Mouse (Mus musculus) adrenal gland, postnatal 14 days (tissue): ENCODE results near the gene Prickle2. TPM values are rescaled to one million over a fixed set of nuclear protein-coding genes. Genes with fewer than 3 reads are reported as not detected.

Experiments used
- DNase-seq: peaks from one replicate; pipeline ENCODE4 v3.0.0; 2021; ENCODE audit warnings: mixed read lengths
- total RNA-seq: library from RNA; stranded (reverse); gene quantifications from 2 replicates; pipeline ENCODE4 v1.2.3, GENCODE M21; 2021

The Prickle2 gene
- total RNA-seq, 1 experiment from 2014 or later, result 6.7 TPM

DNA sequence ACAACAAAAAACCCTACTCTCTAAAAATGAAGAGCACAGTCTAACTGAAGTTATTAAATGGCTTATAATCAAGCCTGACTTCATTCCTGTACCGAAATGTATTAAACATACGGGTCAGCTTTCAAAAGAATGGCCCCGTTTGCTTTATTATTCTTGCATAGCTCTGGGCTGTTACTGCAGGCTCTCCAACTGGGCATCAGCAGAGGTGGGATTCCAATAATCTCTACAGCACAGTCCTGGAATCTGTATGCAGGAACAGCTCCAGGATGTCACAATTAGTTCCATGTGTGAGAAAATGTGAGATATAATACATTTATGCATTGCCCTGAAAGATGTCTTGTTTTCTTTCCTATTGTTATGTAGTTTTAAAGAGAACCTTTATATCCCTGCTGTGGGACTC, 38.4 kb downstream of the Prickle2 start:
- DNase-seq, result no peak

DNA sequence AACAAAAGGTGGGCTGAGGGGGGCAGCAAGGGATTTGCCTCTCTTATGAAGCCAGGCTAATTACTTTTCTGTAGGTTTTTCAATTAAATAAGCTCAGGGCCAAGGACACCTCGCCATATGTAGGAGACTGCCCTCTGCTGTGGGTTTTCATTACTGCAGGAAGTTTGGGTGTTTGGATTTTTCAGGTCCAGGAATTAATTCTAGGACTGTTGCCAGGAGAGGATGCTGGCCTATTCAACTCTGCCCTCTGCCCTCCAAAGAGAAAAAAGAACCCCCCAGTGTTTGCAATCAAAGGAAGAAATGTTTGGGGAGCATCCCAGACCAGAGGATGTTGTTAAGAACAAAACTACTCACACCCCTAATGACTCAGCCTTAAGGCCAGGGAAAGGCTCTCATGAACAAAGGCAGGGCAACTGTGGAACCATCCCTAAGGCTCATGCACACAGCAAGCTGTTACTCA, 40.4 kb downstream of the Prickle2 start:
- DNase-seq, result peak; percentile 77

DNA sequence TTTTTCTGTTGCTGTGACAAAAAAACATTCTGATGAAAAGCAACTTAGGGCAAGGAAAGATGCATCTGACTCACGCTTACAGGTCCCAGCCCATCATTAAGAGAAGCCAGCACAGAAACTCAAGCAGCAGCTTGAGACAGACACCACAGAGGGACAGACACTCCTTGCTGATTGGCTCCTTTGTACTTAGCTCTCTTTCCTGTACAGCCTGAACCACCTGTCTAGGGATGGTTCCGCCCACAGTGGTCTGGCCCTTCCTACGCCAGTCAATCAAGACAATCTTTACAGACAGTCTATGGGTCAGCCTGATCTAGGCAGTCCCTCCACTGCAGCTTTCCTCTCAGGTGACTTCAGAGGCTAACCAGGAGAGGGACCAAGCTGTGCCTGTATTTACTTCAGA, 42.1 kb downstream of the Prickle2 start:
- DNase-seq, result no peak

DNA sequence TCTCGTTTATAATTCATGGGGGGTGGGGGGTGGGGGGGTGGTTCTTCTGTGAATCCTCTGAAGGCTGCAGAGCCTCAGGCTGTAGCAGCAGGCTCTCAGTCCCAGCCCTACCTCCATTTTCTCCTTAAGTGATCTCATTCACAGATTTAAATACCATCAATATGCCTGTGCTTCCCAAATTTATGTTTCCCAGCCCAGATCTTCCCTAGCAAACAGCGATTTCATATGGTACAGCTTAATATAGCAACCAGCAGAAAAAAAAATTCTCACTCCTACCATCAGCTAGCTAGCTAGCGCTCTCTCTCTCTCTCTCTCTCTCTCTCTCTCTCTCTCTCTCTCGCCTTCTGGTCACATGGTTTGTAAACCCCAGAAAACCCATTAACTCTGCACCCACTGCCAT, 42.5 kb downstream of the Prickle2 start:
- DNase-seq, result no peak

DNA sequence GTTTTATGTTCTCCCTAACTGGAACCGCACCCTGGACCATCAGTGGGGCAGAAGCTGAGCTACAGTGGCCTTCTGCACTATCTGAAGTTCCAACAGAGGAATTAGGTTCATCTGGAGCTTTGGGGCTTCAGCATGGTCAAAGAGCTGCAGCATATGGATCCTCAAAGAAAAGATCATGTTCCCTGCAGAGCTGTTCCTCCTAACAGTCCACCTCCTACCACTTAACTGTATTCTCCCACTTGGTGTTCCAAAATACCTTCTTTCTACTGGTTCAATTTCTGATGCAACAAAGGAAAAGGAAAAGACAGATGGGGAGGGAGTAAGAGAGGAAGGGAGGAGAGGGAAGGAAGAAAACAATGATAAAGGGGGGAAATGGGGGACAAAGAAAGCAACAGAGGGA, 56.9 kb downstream of the Prickle2 start:
- DNase-seq, result no peak

DNA sequence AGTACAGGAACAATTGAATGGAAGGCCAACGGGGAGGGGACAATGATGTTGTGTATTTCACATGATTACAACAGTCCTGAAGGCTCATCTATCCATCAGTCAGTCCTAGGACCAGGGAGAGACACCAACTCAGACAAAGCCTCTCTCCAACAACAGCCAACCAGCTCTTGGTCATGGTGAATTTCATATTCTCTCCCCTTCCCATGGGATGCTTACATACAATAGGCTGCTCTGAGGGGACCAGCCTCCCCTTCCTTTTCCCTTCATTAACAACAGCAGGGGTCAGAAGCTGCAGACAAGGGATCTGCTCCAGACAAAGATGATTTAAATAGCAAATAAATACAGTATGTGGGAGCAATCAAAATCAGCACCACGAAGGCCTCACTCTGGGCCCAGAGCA, 57.4 kb downstream of the Prickle2 start:
- no peak for DNase-seq

DNA sequence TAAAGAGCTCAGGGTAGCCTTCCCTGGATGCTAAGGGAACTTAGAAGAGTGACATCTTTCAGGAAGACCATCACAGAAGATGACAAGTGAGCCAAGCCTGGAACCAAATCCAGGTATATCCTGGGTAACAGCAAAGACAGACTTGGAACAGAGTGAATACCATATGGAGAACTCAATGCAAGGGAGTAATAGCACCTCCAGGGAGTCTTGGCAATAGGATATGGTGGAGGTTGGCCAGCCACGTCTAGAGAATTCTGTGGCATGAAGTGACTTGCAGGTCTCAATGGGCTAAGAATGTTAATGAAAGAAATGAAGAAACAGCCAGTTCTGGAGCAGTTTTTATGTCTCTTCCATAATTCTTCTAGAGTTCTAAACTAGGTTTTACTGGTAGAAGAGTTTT, 63.0 kb downstream of the Prickle2 start:
- no peak for DNase-seq

DNA sequence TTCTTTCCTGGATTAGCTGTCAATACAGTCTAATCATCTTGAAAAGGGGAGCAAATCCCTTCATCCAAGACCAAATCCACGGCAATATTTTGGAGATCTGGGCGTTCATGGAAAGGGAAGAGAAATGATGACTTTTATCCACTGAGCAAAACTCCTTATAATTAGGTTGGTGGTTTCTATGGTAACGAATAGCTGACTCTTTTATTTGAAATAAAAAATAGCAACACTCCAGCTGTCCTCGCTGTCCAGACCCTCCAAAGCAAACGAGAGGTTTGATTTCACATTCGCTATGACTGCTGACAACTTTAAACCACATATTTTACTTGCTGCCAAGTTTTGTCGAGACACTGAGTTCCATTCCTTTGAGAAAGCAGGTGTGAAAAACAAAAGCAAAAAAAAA, 64.0 kb downstream of the Prickle2 start:
- DNase-seq, result no peak

DNA sequence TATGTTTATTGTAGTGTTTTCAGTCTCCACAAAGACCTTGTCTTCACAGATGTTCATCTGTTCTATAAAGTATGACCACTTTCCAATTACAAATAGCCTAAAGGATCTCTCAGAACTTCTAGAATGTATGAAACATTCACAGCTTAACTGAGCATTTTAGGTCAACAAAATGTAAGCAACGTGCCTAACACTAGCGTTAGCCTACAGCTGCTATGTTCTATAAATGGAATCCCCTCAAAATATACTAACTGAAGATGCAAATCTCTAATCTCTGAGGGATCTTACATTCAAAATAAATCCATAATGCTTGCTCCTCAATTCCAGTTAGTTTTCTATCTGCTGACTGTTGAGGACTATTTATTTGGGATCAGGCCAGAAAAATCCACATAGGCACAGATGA, 65.1 kb downstream of the Prickle2 start:
- no peak for DNase-seq

DNA sequence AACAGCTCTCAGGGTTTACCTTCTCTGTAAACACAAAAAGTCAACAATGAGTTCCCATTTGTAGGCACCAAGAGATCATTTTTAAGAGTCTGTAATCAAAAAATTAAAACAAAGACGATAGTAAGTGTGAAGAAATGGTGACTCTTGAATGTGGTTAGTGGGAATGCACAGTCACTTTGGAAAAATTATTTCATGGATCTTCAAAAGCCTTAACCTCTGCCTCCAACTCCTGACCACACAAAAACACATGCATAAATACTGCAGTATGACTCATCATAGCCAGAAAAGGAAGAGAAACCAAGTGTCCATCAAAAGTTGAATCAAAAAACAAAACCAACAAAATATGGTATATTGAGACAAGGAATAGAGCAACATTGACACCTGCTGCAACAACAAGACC, 69.5 kb downstream of the Prickle2 start:
- no peak for DNase-seq

DNA sequence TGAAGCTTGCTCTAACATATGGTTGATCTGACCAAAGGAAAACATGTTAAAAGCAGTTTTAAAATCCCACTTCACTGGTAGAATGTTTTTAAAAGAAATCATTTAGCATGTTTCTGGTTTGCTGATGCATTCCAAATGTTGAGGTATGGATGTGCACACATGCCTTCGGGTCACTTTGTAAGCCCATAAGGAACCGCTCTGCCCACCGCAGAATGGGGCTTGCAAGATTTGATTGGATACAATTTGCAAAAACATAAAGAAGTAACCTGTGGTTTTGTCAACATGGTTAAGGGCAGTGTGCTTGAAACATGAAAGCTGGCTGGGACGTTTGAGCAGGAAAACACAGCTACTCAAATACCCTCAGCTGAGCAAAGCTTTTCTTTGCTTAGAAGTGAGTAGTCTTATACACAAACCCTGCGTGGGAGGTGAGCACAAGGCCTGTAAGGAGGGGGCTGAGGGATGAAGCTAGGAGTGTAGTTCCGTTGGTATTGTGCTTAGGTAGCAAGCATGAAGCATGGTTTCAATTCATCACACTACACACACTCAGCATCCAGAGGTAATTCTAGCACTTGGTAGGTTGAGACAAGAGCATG, 71.0 kb downstream of the Prickle2 start:
- no peak for DNase-seq

DNA sequence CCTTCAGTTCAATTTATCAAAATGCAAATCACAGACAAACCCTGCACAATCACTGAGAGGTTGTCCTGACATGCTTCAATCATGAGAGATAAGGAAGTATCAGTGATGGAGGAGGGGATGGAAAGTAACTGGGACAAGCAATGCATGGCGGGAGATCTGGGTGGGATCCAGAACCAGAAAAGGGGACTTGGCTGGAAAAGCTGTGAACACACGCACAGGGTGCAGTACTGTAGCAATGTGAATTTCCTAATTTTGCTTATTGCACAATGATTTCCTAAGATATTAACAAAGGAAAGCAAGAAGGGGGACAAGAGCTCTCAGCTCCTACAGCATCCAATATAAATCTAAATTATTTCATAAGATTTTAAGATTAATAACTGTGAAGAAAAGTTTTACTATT, 75.0 kb downstream of the Prickle2 start:
- peak; percentile 14 for DNase-seq

DNA sequence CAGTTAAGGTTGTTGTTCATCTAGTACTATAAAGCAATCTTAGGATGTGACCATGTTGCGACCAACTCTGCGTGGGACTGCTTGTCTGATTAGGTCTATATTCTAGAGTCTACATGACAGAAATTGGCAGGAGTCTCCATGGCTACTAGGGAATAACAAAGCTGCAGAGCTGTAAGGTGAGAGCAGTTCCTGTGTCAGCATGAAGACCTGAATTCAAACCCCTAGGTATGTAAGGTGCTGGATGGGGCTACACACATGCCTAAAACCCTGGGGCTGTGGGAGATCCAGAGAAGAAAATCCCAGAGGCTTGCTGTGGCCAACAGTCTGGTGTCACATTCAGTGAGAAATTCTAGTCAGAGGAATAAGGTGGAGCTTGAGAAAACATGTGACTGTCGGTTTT, 78.2 kb downstream of the Prickle2 start:
- DNase-seq, result no peak

DNA sequence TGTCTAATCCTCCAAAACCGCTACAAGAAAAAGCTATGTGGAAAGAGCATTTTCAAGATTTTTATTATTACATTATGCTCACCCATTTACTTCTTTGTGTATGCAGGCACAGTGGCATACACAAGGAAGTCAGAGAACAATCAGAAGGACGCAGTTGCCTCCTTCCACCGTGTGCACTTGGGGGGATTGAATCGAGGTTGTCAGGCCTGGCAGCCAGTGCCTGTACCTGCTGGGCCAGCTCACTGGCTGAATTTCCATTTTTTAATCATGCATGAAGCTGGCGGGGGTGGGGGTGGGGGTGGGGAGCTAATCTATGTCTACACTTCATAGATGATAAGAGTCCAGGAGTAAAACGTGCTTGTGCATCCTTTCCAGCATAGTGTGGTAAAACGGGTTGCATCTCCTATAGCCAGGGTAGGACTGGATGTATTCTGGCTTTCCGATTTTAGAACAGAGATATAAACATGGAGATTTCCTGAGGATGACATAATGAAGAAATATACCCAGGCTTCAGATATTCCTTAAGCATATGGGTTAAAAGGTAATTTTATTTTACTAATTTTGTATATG, 78.8 kb downstream of the Prickle2 start:
- no peak for DNase-seq

DNA sequence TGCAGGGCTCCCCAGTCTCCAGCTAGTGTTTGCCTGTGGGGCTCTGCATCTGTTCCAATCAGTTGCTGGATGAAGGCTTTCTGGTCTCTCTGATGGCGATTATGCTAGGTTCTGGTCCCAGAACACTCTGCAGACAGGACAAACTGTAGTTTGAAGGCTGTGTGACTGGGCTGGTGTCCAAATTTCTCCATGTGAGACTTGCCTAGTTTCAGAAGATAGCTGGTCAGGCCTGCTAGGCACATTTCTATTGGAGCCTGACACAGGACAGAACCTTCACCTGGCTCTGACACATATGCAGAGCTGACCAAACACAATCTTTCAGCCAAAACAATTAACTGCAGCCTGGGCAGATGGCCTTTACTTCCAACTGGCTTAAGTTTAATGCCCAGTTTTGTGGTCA, 80.0 kb downstream of the Prickle2 start:
- peak; percentile 47 for DNase-seq

DNA sequence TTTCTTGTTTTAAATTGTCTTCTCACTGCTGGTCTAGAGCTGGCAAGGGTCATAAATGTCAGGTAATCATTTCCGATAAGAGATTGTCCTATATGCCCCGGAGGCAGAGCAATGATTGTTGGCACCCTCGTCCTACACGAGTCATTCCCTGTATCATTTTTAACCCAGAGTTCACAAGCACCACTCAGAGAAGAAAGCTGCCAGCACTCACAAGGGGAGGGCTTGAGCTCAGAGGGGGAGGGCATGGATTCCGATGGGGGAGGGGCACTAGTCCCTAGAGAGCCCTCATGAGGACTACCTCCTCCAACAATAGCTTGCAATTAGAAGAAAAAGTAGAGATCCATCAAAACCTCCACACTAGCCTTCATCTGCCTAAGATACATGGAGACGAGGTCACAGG, 81.6 kb downstream of the Prickle2 start:
- no peak for DNase-seq

DNA sequence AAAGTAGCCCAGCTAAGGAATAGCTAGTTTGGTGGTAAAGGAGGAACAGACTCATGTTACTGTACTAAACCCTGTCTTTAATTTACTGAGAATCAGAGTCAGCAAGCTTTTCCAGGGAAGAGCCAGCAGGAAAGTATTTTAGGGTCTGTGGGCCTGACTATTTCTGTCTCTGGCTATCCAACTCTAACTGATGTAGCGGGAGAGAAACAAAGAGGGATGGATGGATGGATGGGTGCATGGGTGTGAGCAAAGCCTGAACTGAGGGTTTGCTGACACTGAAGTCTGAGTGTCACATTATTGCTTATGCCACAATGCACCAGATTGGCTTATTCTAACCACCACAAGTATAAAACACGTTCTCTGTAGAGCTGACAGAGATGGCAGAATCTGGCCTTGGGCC, 88.8 kb downstream of the Prickle2 start:
- no peak for DNase-seq

DNA sequence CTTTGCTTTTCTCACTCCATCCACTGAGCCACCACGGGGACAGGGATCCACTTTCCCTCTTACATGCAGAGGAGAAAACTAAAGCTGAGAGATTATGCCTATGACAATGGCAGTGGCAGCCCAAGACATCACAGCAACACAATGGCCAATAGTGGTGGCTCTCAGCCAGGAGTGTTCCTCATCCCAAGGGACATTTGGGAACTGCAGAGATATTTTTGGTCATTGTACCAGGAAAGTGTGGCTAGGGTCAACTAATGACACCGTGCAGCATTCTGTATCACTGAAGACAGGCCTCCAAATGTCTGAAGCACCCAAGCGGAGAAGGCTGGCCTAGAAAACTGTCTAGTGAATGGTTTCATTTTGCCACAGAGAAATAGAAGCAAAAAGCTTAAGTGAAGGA, 91.2 kb downstream of the Prickle2 start:
- DNase-seq, result no peak

DNA sequence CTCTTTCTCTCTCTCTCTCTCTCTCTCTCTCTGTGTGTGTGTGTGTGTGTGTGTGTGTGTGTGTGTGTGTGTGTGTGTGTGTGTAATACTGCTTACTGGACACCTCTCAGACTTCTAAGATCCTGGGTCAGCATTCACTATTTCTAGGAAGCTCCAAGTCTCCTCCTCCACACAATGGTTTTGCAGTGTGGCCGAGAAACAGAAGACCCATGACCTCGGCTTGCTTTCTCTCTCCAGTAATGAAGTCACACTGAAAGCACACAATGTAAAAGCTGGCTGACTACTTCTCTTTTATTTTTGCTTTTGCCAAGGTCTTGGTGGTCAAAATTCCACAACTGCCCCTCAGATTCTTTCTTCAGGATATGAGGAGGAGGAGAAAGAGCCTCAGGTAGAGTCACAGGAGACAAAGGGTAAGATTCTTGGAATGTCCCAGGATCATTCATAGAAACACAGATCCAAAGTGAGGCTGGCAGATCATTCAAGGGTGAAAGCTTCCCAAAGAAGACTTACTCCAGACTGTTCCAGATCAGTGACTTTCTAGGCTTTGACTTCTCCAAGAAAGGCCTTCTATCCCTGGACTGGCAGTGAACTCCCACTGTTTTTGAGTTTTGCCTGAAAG, 93.7 kb downstream of the Prickle2 start:
- DNase-seq, result no peak

DNA sequence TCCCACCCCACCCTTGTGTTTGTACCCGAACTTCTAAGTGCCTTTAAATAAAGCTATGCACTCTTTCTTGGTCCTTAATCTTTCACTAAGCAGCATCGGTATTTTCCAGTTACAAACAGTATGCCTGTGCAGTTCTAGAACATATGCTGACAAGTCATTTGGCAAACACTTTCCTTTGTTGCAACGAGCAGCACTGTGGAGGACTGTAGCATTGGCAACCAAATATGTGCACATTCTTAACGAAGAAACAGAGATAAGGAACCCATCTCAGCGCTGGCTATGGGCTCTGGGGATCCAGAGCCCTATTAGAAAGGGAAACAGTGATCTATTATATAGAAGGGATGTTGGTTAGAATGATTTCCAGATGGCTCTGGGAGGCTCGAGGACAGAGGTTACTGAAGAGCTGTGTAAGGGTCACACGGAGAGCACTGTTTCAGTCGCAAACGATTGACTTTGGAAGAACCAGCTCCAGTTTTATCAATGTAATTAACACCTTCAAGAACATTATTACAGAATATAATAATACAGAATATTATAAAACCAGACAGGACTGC, 96.2 kb downstream of the Prickle2 start:
- no peak for DNase-seq

DNA sequence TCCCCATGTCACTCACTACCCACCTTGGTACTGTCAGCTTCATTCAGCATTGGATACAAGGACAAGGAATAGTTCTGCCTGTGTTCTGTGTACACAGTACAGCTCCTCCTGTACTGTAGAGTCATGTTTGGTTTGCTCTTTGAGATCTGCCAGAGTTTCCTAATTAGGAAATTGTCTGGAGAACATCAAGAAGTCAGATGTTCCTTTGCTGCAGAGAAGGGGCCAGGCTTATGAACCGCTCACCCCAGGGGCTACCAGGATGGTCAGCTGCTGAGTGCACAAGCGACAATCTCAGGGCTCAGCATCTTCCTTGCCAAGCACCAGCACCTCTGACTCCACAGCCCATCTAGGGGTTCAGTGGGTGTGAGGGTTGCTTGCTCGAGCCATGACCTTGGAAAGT, 96.9 kb downstream of the Prickle2 start:
- no peak for DNase-seq

DNA sequence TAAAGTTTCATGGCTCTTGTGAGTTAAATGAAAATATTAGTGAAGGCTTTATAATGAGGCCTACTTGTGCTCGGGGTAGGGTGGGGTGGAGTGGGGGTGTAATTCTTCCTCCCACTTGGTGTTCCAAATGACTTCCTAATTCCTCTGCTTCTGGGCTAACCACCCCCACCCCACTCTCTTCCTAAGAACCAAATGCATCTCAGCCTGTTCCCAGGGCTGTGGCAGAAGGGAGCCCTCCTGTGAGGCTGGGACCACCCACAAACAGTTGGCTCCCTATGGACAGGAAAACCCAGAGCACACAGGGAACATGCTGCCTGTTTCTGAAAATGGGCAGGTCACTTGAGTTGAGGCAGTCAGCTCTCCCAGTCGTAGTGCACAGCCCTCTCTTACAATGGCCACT, 100.8 kb downstream of the Prickle2 start:
- no peak for DNase-seq

DNA sequence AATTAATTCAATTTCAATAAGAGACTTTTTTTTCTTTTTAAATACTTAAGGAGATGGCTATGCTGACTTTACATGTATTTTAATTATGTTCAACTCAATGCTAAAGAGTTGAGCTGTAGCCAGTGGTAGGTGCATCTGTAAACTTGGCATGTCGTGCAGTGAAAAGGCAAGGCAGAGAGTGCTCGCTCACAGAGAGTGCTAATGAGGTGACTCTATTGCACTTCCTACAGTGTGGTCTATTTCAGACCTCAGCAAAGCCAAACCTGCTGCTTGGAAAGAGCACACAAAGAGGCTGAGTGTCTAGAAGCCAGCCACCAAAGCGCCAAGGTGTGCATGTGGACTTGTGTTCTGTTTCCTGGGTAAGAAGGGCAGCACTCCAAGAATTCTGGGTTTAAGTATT, 109.6 kb downstream of the Prickle2 start:
- DNase-seq, result no peak
